Mouse (Mus musculus): ENCODE data around the gene Usp49. TPM values are rescaled to one million over a fixed set of nuclear protein-coding genes. Genes with fewer than 3 reads are reported as not detected.
A peak's percentile ranks its signal among the peaks of the same experiment; 100 is the strongest.

The Usp49 gene
- total and polyA plus RNA-seq, 2 experiments, result 2.1 to 2.2 TPM

DNA sequence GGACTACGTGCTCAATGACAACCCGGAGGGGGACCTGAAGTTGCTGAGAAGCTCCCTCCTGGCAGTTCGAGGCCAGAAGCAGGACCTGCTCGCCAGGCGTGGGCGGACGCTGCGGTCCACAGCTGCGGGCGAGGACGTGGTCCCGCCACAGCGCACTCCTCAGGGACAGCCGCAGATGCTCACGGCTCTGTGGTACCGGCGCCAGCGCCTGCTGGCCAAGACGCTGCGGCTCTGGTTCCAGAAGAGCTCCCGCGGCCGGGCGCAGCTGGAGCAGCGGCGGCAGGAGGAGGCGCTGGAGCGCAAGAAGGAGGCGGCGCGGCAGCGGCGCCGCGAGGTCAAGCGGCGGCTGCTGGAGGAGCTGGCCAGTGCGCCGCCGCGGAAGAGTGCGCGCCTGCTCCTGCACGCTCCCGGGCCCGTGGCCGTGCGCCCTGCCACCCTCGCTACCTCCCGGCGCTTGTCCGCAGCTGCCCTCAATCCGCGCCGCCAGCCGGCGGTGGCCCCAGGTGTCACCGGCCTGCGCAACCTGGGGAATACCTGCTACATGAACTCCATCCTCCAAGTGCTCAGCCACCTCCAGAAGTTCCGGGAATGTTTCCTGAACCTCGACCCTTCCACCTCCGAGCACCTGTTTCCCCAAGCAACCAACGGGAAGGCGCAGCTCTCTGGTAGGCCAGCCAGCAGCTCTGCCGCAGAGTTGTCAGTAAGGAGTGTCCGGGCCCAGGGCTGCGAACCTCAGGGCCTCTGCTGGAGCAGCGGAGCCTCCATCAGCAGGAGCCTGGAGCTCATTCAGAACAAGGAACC lies 42.0 kb downstream of the Usp49 start:
- H3K4me3 ChIP-seq (ENCODE audit: insufficient read depth, low read depth, low read length), result peak overlapping the region; percentile 44; the same call in 1 of the 2 replicates
- whole genome bisulfite sequencing, result 40% methylated on average over 68 of the region's 68 CpGs
- H3K79me2 ChIP-seq (ENCODE audit: control insufficient read depth, insufficient read depth, low read length), result no peaks in the 10 kb centered on the region
- H3K4me1 ChIP-seq (ENCODE audit: control insufficient read depth, insufficient read depth, low read length), result peaks cover 3% of the 10 kb centered on the region; the same call in 1 of the 2 replicates
- no peak overlapping the region for H3K27ac ChIP-seq (replicated peaks; ENCODE audit: insufficient read depth, low read depth, low read length)
- no peak for TF ChIP-seq CTCF (IDR thresholded peaks at IDR 0.05; ENCODE audit: low read depth, low read length)
- no peak for TF ChIP-seq POLR2A (IDR thresholded peaks at IDR 0.05; ENCODE audit: extremely low read depth, insufficient read depth, low read length)
- H3K9ac ChIP-seq (ENCODE audit: low read depth, low read length), result peak overlapping the region; percentile 27; the same call in 1 of the 2 replicates
- H3K36me3 ChIP-seq (ENCODE audit: control insufficient read depth, insufficient read depth, low read length), result no peaks in the 10 kb centered on the region
- H3K27me3 ChIP-seq (ENCODE audit: control insufficient read depth, insufficient read depth, low read length), result no peaks in the 10 kb centered on the region
- no peak for DNase-seq (ENCODE audit: extremely low read depth, low read depth, low spot score)

DNA sequence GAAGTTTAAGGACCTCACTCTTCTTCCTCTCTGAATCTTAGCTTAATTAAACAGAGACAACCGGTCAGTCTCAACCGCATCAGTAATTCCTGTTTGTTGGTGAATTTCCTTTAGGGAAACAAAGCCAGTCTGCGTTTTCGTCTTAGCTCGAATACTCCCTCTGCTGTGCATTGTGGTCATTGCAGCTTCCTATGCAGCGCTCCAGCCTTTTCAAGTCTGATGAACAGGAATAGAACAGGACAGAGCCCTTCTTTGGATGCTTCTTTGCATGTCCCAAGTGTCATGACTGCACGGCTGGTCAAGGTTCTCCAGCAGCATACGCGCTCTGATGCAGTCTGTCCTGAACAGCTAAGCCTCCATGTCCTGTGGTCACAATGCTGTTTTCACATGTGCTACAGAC lies 46.1 kb downstream of the Usp49 start:
- H3K79me2 ChIP-seq (ENCODE audit: control insufficient read depth, insufficient read depth, low read length), result no peaks in the 10 kb centered on the region
- 27% methylated on average over 9 of the region's 9 CpGs for WGBS
- DNase-seq (ENCODE audit: extremely low read depth, low read depth, low spot score), result peak; percentile 48
- H3K27ac ChIP-seq (replicated peaks; ENCODE audit: insufficient read depth, low read depth, low read length), result no peak overlapping the region
- no peaks in the 10 kb centered on the region for H3K27me3 ChIP-seq (ENCODE audit: control insufficient read depth, insufficient read depth, low read length)
- H3K9ac ChIP-seq (ENCODE audit: low read depth, low read length), result no peak overlapping the region
- H3K36me3 ChIP-seq (ENCODE audit: control insufficient read depth, insufficient read depth, low read length), result no peaks in the 10 kb centered on the region; the same call in 1 of the 2 replicates
- peaks cover 3% of the 10 kb centered on the region; the same call in 1 of the 2 replicates for H3K4me1 ChIP-seq (ENCODE audit: control insufficient read depth, insufficient read depth, low read length)
- TF ChIP-seq CTCF (IDR thresholded peaks at IDR 0.05; ENCODE audit: low read depth, low read length) (peak; percentile 61; the same call in 1 of the 2 replicates), POLR2A (IDR thresholded peaks at IDR 0.05; ENCODE audit: extremely low read depth, insufficient read depth, low read length) (no peak)
- H3K4me3 ChIP-seq (ENCODE audit: insufficient read depth, low read depth, low read length), result no peak overlapping the region

DNA sequence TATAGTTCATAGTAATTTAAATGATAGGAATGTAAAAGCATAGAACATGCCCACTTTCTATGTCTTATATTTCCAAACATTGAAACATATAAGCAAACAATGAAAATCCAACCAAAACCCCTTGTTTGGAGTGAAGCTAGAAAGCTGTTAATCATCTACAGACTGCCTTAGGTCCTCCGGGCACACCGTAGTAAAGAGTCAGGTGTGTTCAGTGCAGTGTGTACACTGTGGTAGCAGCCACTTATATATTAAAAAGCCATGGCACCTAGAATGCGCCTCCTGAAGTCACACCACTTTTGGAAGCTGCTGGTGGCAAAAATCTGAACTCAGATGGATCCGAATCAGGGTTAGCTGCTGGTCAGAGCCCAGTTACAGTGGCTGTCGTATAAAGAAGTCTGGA lies 47.7 kb downstream of the Usp49 start:
- Histone ChIP-seq H3K36me3 (ENCODE audit: control insufficient read depth, insufficient read depth, low read length) (peaks cover 2% of the 10 kb centered on the region; the same call in 1 of the 2 replicates), H3K9ac (ENCODE audit: low read depth, low read length) (no peak overlapping the region), H3K4me3 (ENCODE audit: insufficient read depth, low read depth, low read length) (no peak overlapping the region), H3K4me1 (ENCODE audit: control insufficient read depth, insufficient read depth, low read length) (no peaks in the 10 kb centered on the region), H3K27ac (replicated peaks; ENCODE audit: insufficient read depth, low read depth, low read length) (no peak overlapping the region), H3K27me3 (ENCODE audit: control insufficient read depth, insufficient read depth, low read length) (no peaks in the 10 kb centered on the region), H3K79me2 (ENCODE audit: control insufficient read depth, insufficient read depth, low read length) (no peaks in the 10 kb centered on the region)
- no peak for TF ChIP-seq POLR2A (IDR thresholded peaks at IDR 0.05; ENCODE audit: extremely low read depth, insufficient read depth, low read length)
- TF ChIP-seq CTCF (IDR thresholded peaks at IDR 0.05; ENCODE audit: low read depth, low read length), result no peak
- 60% methylated on average over 5 of the region's 5 CpGs for WGBS
- no peak for DNase-seq (ENCODE audit: extremely low read depth, low read depth, low spot score)

DNA sequence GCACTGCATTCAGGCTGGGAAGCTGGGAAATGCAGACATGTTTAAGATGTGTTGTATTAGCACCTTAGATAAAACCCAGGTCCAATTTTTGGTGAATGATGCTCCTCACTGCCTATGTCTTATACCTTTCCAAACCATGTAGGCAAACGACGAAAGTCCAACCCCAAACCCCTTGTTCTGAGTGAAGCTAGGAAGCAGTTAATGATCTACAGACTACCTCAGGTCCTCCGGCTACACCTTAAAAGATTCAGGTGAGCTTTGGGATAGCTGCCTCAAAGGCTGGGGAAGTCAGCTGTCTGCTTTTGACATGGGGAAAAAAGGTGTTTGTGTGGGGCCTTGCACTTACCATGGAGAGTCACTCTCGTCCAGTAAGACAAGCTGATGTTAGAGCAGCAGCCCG lies 48.2 kb downstream of the Usp49 start:
- Histone ChIP-seq H3K4me3 (ENCODE audit: insufficient read depth, low read depth, low read length) (no peak overlapping the region), H3K4me1 (ENCODE audit: control insufficient read depth, insufficient read depth, low read length) (no peaks in the 10 kb centered on the region), H3K36me3 (ENCODE audit: control insufficient read depth, insufficient read depth, low read length) (peaks cover 2% of the 10 kb centered on the region; the same call in 1 of the 2 replicates), H3K79me2 (ENCODE audit: control insufficient read depth, insufficient read depth, low read length) (no peaks in the 10 kb centered on the region), H3K27me3 (ENCODE audit: control insufficient read depth, insufficient read depth, low read length) (no peaks in the 10 kb centered on the region), H3K9ac (ENCODE audit: low read depth, low read length) (no peak overlapping the region), H3K27ac (replicated peaks; ENCODE audit: insufficient read depth, low read depth, low read length) (no peak overlapping the region)
- whole genome bisulfite sequencing, result 73% methylated on average over 5 of the region's 5 CpGs
- TF ChIP-seq CTCF (IDR thresholded peaks at IDR 0.05; ENCODE audit: low read depth, low read length), result no peak
- no peak for DNase-seq (ENCODE audit: extremely low read depth, low read depth, low spot score)

DNA sequence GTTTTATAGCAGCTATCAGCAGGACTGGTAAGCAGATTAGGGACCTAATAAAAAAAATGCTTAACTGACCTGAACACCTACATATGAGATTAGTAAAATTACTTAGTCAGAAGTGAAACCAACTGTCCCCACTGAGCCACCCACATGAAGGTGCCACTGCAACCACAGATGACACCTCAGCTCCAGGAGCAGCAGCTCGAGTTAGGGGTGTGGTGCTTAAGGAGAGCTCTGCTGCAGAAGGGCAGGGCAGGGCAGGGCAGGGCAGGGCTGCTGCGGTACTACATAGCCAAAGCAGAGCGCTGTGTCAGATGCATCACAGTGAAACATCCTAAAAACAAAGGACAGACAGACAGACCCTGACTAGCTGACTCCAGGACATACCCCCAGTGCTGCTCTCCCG lies 52.3 kb downstream of the Usp49 start:
- Histone ChIP-seq H3K9ac (ENCODE audit: low read depth, low read length) (no peak overlapping the region), H3K79me2 (ENCODE audit: control insufficient read depth, insufficient read depth, low read length) (no peaks in the 10 kb centered on the region; the same call in 1 of the 2 replicates), H3K36me3 (ENCODE audit: control insufficient read depth, insufficient read depth, low read length) (peaks cover 10% of the 10 kb centered on the region; the same call in 1 of the 2 replicates), H3K4me1 (ENCODE audit: control insufficient read depth, insufficient read depth, low read length) (peaks cover 7% of the 10 kb centered on the region), H3K27me3 (ENCODE audit: control insufficient read depth, insufficient read depth, low read length) (no peaks in the 10 kb centered on the region), H3K27ac (replicated peaks; ENCODE audit: insufficient read depth, low read depth, low read length) (no peak overlapping the region), H3K4me3 (ENCODE audit: insufficient read depth, low read depth, low read length) (no peak overlapping the region)
- no peak for TF ChIP-seq CTCF (IDR thresholded peaks at IDR 0.05; ENCODE audit: low read depth, low read length)
- no peak for TF ChIP-seq POLR2A (IDR thresholded peaks at IDR 0.05; ENCODE audit: extremely low read depth, insufficient read depth, low read length)
- WGBS, result 84% methylated on average over 4 of the region's 4 CpGs
- DNase-seq (ENCODE audit: extremely low read depth, low read depth, low spot score), result no peak
